Mouse (Mus musculus) mesoderm, embryonic 11.5 days (tissue): Measurements from ENCODE around the gene 4932411N23Rik.
"Not testable (repeated sequence)": the region's sequence is repeated elsewhere in the genome, so short reads cannot be mapped to it uniquely, and the experiment has no call there.

ENCODE experiments used
- DNase-seq: peaks from one replicate; pipeline ENCODE4 v3.0.0-alpha.2; 2012; ENCODE audit warnings: low read depth, low spot score

Gene 4932411N23Rik

GRCm38 (mm10) chrX:126815768-126816167, at the start of gene 4932411N23Rik:
Gene 4932411N23Rik (minus strand): TSS chrX:126815868.
- DNase-seq, result no peak

GRCm38 (mm10) chrX:126779895-126780294, 35.8 kb downstream of the 4932411N23Rik start:
- no peak for DNase-seq

GRCm38 (mm10) chrX:126777643-126778042, 38.0 kb downstream of the 4932411N23Rik start:
- peak; percentile 30 for DNase-seq

GRCm38 (mm10) chrX:126774846-126775245, 40.8 kb downstream of the 4932411N23Rik start:
- peak; percentile 24 for DNase-seq

- DNase-seq, result not testable (repeated sequence)
Measured at GRCm38 (mm10) chrX:126773511-126773910, 42.2 kb downstream of the 4932411N23Rik start.
